Mouse (Mus musculus) hindbrain, embryonic 13.5 days (tissue): ENCODE data around the gene Ier3. TPM values are rescaled to one million over a fixed set of nuclear protein-coding genes. Genes with fewer than 3 reads are reported as not detected.

ENCODE experiments used
- ATAC-seq: fragments of 200-750 bp; cut with Nextera tagmentation; 2 replicates; pipeline ENCODE4 v1.8.0; 2017; ENCODE audit warnings: moderate TSS enrichment; ENCODE audit not compliant: low FRiP score
- H3K27ac ChIP-seq: fragments of 300-500 bp; sonication (generic); 2 replicates; pipeline ENCODE4 v1.5.1; 2015; ENCODE audit warnings: inconsistent platforms, mild to moderate bottlenecking, moderate library complexity
- H3K27me3 ChIP-seq: fragments of 300-500 bp; sonication (generic); 2 replicates; pipeline ENCODE4 v1.6.1; 2015; ENCODE audit warnings: mild to moderate bottlenecking, inconsistent platforms
- H3K36me3 ChIP-seq: fragments of 300-500 bp; sonication (generic); 2 replicates; pipeline ENCODE4 v1.6.1; 2015; ENCODE audit warnings: mild to moderate bottlenecking, inconsistent platforms
- H3K4me1 ChIP-seq: fragments of 300-500 bp; sonication (generic); replicated peaks from 2 replicates; pipeline ENCODE4 v1.6.1; 2015; ENCODE audit warnings: inconsistent platforms
- H3K4me2 ChIP-seq: fragments of 300-500 bp; sonication (generic); 2 replicates; pipeline ENCODE4 v1.6.1; 2015; ENCODE audit warnings: inconsistent platforms, mild to moderate bottlenecking, moderate library complexity
- H3K4me3 ChIP-seq: fragments of 300-500 bp; sonication (generic); 2 replicates; pipeline ENCODE4 v1.5.1; 2015; ENCODE audit warnings: mild to moderate bottlenecking, inconsistent platforms
- H3K9ac ChIP-seq: fragments of 300-500 bp; sonication (generic); 2 replicates; pipeline ENCODE4 v1.6.1; 2015; ENCODE audit warnings: mild to moderate bottlenecking, inconsistent platforms
- H3K9me3 ChIP-seq: fragments of 300-500 bp; sonication (generic); 2 replicates; pipeline ENCODE4 v1.6.1; 2016; ENCODE audit warnings: inconsistent platforms
- WGBS: fragments of 180-500 bp; shearing (Covaris S2); methylation state at CpG from one replicate; pipeline ENCODE4 v1.1.7; 2015; 5-methylcytosine and 5-hydroxymethylcytosine counted together
- polyA plus RNA-seq: library from polyadenylated mRNA; unstranded; fragments of >200 nt; fragmentation: Nextera tagmentation; extraction: Ambion mirVana; gene quantifications from 2 replicates; pipeline ENCODE4 v1.2.1, GENCODE M21; 2015

The Ier3 gene
- 8.2 and 9.2 TPM in 2 replicates for polyA plus RNA-seq

GRCm38 (mm10) chr17:35821439-35822430, at the start of gene Ier3:
Gene Ier3, plus strand, starts transcription at chr17:35821684.
- Histone ChIP-seq H3K4me2 (peak within 1 kb of the TSS; percentile 85), H3K27me3 (peaks cover 33% of the 10 kb centered on the region), H3K4me3 (peak within 1 kb of the TSS; percentile 66), H3K9me3 (no peaks in the 10 kb centered on the region), H3K9ac (peak within 1 kb of the TSS; percentile 79), H3K36me3 (peaks cover 19% of the 10 kb centered on the region), H3K27ac (peak within 1 kb of the TSS; percentile 86; the same call in 1 of the 2 replicates), H3K4me1 (peaks cover 38% of the 10 kb centered on the region)
- no peak; the same call in 1 of the 2 replicates for ATAC-seq
- under 1% methylated on average over 62 of the region's 62 CpGs for WGBS

- Histone ChIP-seq H3K9me3 (no peaks in the 10 kb centered on the region), H3K4me3 (no peak overlapping the region), H3K36me3 (no peaks in the 10 kb centered on the region), H3K27me3 (no peaks in the 10 kb centered on the region), H3K9ac (no peak overlapping the region), H3K4me2 (no peak overlapping the region), H3K27ac (0 out of 2 replicates have a peak overlapping the region, but pooled peaks have one; percentile 8), H3K4me1 (no peaks in the 10 kb centered on the region)
- 58% methylated on average over 13 of the region's 13 CpGs for WGBS
- ATAC-seq = no peak
Observed at GRCm38 (mm10) chr17:35776811-35777609, 44.5 kb upstream of the Ier3 start.

- no peak overlapping the region for H3K9ac ChIP-seq
- 75% methylated on average over 6 of the region's 6 CpGs for WGBS
- no peaks in the 10 kb centered on the region for H3K36me3 ChIP-seq
Observed at GRCm38 (mm10) chr17:35778965-35779364, 42.5 kb upstream of the Ier3 start.

GRCm38 (mm10) chr17:35779466-35780205, 41.8 kb upstream of the Ier3 start:
- H3K9me3 ChIP-seq = no peaks in the 10 kb centered on the region
- H3K9ac ChIP-seq = no peak overlapping the region
- WGBS = 69% methylated on average over 10 of the region's 10 CpGs
- no peak overlapping the region for H3K4me3 ChIP-seq
- no peak overlapping the region for H3K27ac ChIP-seq
- H3K27me3 ChIP-seq = no peaks in the 10 kb centered on the region
- H3K4me1 ChIP-seq = no peaks in the 10 kb centered on the region
- no peak for ATAC-seq
- H3K4me2 ChIP-seq = no peak overlapping the region
- H3K36me3 ChIP-seq = no peaks in the 10 kb centered on the region

More at GRCm38 (mm10) chr17:35778965-35779364, 42.5 kb upstream of the Ier3 start:
- Histone ChIP-seq H3K27me3 (no peaks in the 10 kb centered on the region), H3K9me3 (no peaks in the 10 kb centered on the region), H3K4me1 (no peaks in the 10 kb centered on the region), H3K27ac (no peak overlapping the region), H3K4me3 (no peak overlapping the region), H3K4me2 (no peak overlapping the region)
- ATAC-seq = no peak

GRCm38 (mm10) chr17:35780362-35780761, 41.1 kb upstream of the Ier3 start:
- Histone ChIP-seq H3K27ac (no peak overlapping the region), H3K9me3 (no peaks in the 10 kb centered on the region), H3K9ac (no peak overlapping the region), H3K27me3 (no peaks in the 10 kb centered on the region), H3K4me1 (no peaks in the 10 kb centered on the region), H3K4me3 (no peak overlapping the region), H3K4me2 (no peak overlapping the region), H3K36me3 (no peaks in the 10 kb centered on the region)
- ATAC-seq = no peak
- WGBS = 92% methylated on average over 7 of the region's 7 CpGs

- Histone ChIP-seq H3K4me1 (no peaks in the 10 kb centered on the region), H3K36me3 (no peaks in the 10 kb centered on the region), H3K9me3 (no peaks in the 10 kb centered on the region), H3K4me2 (no peak overlapping the region), H3K4me3 (no peak overlapping the region), H3K27me3 (no peaks in the 10 kb centered on the region), H3K9ac (no peak overlapping the region), H3K27ac (no peak overlapping the region)
- no peak for ATAC-seq
- WGBS = 70% methylated on average over 2 of the region's 2 CpGs
Observed at GRCm38 (mm10) chr17:35782398-35782797, 39.1 kb upstream of the Ier3 start.

- H3K27ac ChIP-seq = no peak overlapping the region
- no peaks in the 10 kb centered on the region for H3K36me3 ChIP-seq
- no peak overlapping the region for H3K4me2 ChIP-seq
- no peak overlapping the region for H3K9ac ChIP-seq
- no peaks in the 10 kb centered on the region for H3K9me3 ChIP-seq
- H3K4me1 ChIP-seq = no peaks in the 10 kb centered on the region
- H3K4me3 ChIP-seq = no peak overlapping the region
- 92% methylated on average over 5 of the region's 5 CpGs for WGBS
- ATAC-seq = no peak
- H3K27me3 ChIP-seq = no peaks in the 10 kb centered on the region
Observed at GRCm38 (mm10) chr17:35782924-35783323, 38.6 kb upstream of the Ier3 start.

GRCm38 (mm10) chr17:35783944-35784343, 37.5 kb upstream of the Ier3 start:
- Histone ChIP-seq H3K36me3 (no peaks in the 10 kb centered on the region), H3K4me1 (no peaks in the 10 kb centered on the region), H3K9me3 (no peaks in the 10 kb centered on the region), H3K4me3 (no peak overlapping the region), H3K4me2 (no peak overlapping the region), H3K27me3 (no peaks in the 10 kb centered on the region), H3K9ac (no peak overlapping the region), H3K27ac (no peak overlapping the region)
- ATAC-seq = 0 out of 2 replicates have a peak, but pooled peaks have one; percentile 46
- WGBS = 86% methylated on average over 6 of the region's 6 CpGs

- no peaks in the 10 kb centered on the region for H3K9me3 ChIP-seq
- 0 out of 2 replicates have a peak, but pooled peaks cover 3% of the 10 kb centered on the region for H3K27me3 ChIP-seq
- no peaks in the 10 kb centered on the region for H3K4me1 ChIP-seq
- H3K27ac ChIP-seq = no peak overlapping the region
- WGBS = 87% methylated on average over 4 of the region's 4 CpGs
- no peak overlapping the region for H3K9ac ChIP-seq
- no peaks in the 10 kb centered on the region for H3K36me3 ChIP-seq
- ATAC-seq = no peak
- H3K4me3 ChIP-seq = no peak overlapping the region
- no peak overlapping the region for H3K4me2 ChIP-seq
Observed at GRCm38 (mm10) chr17:35785140-35785539, 36.3 kb upstream of the Ier3 start.

- ATAC-seq = no peak
- Histone ChIP-seq H3K27me3 (0 out of 2 replicates have a peak, but pooled peaks cover 3% of the 10 kb centered on the region), H3K27ac (no peak overlapping the region), H3K9me3 (no peaks in the 10 kb centered on the region), H3K4me3 (no peak overlapping the region), H3K4me1 (no peaks in the 10 kb centered on the region), H3K4me2 (no peak overlapping the region), H3K36me3 (no peaks in the 10 kb centered on the region), H3K9ac (no peak overlapping the region)
Observed at GRCm38 (mm10) chr17:35787493-35787892, 34.0 kb upstream of the Ier3 start.

GRCm38 (mm10) chr17:35788025-35788424, 33.5 kb upstream of the Ier3 start:
- Histone ChIP-seq H3K4me2 (no peak overlapping the region), H3K9me3 (no peaks in the 10 kb centered on the region), H3K36me3 (no peaks in the 10 kb centered on the region), H3K27ac (no peak overlapping the region), H3K27me3 (0 out of 2 replicates have a peak, but pooled peaks cover 3% of the 10 kb centered on the region), H3K4me3 (no peak overlapping the region), H3K4me1 (no peaks in the 10 kb centered on the region), H3K9ac (no peak overlapping the region)
- ATAC-seq = no peak
- WGBS = 84% methylated on average over 3 of the region's 3 CpGs
